Mouse (Mus musculus): ENCODE data around the gene Adgrl2. TPM values are rescaled to one million over a fixed set of nuclear protein-coding genes. Genes with fewer than 3 reads are reported as not detected.

Gene Adgrl2
- polyA plus RNA-seq, 1 experiment from 2014 or later: 84.6 TPM

DNA sequence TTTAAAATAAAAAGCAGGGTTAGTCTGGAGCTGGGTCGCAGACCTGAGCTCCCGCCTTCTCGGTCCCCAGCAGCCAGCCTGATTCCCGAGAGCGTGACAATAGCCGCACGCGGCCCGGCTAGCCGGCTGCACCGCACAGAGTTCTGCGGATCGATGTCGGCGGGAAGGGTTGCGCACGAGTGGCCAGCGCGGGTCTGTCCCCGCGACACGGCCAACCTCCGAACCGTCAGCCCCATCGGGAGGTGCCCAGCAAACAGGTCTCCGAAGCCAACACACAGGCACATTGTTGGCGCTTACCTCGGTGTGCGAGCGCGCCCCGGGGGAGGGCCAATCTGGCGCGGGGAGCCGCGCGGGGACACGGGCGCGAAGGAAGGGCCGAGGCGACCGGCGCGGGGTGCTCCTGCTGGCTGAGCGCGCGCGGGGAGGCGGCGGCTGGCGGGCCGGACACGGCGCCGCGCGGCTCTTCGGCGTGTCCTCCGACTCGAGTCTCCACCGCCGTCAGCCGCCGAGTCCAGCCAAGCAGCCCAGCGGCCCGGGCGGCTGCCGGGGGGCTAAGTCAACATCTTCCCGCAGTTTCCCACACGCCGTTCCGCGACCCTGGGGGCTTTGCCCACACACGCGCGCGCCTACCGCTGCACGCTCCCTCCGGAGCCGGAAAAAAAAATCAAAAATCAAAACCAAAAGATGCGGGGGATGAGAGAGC is 1.9 kb downstream of the Adgrl2 start:
- Histone ChIP-seq H3K9ac (peak overlapping the region; percentile 96), H3K4me1 (peaks cover 21% of the 10 kb centered on the region), H3K4me2 (peak overlapping the region; percentile 78), H3K27me3 (no peaks in the 10 kb centered on the region), H3K36me3 (no peaks in the 10 kb centered on the region), H3K9me3 (no peaks in the 10 kb centered on the region), H3K4me3 (peak overlapping the region; percentile 96), H3K27ac (peak overlapping the region; percentile 100)
- under 1% methylated on average over 84 of the region's 84 CpGs for WGBS
- ATAC-seq (ENCODE audit: insufficient number of reproducible peaks, low FRiP score, low TSS enrichment, low read depth): no peak

DNA sequence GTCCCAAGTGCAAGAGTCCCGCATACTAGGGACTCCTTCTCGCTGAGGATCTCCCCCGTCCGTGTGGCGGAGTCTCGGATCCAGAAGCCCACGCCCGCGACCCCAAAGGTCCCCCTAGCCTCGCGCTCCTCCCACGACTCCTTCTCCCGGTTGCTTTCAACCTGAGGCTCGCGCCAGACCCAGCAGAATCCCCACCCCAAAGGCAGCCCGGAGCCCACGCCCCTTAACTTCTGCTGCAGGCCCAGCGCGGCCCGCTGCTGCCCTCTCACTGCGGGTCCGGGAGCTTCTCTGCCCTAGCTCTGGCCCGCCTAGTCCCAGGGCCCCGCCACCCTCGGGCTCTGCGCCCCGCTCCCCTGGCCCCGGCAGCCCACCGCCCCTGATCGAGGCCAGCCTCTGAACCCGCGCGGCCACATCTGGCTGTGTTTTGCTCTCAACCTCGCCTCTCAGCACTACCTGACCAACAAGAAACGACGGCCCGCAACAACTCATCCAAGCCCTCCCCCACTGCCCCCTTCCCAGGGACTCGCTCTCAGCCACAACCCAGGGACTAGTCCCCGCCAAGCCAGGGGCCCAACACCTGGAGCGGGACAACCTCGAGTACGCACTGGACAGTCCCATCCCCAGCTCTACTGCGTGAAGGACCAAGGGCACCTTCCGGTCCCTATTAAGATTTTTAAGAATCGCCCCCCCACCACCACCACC is 2.6 kb downstream of the Adgrl2 start:
- peak; percentile 52 for ATAC-seq (ENCODE audit: insufficient number of reproducible peaks, low FRiP score, low TSS enrichment, low read depth)
- H3K4me3 ChIP-seq: peak overlapping the region; percentile 96
- whole genome bisulfite sequencing: under 1% methylated on average over 44 of the region's 45 CpGs
- peak overlapping the region; percentile 96 for H3K9ac ChIP-seq
- no peaks in the 10 kb centered on the region for H3K36me3 ChIP-seq
- H3K27me3 ChIP-seq: no peaks in the 10 kb centered on the region
- H3K9me3 ChIP-seq: no peaks in the 10 kb centered on the region
- peaks cover 21% of the 10 kb centered on the region for H3K4me1 ChIP-seq
- H3K4me2 ChIP-seq: peak overlapping the region; percentile 78
- peak overlapping the region; percentile 100 for H3K27ac ChIP-seq

DNA sequence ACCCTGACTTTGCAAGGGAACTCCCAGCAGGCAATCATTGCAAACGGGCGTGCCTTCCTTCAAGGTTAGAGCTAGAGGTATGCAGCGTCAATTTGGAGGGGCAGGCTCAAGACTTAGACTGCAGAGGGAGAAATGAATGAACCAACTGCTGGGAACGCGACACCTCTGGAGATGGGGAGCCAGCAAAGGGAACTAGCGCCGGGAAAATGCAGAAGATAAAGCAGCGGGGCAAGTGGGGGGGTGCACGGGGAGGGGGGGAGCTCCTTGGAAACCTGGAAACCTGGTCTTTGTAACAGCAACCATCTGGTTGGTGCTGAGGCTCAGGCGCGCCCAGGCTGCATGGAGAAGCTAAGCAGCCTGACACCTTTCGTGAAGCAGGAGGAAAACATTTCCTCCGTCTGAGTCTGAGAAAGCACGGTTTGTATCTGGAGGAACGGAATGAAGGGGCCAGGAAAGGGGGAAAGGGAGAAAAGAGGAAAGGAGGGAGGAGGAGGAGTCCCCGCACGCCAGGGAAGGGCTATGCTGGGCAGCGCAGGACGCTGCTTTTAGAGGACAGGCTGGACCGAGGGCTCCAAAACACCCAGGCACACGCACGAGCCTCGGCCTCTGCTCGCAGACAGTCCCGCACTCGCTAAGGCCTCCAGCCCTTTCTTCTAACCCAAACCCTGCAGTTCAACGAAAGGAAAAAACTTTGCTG is 3.3 kb downstream of the Adgrl2 start:
- H3K4me2 ChIP-seq: peak overlapping the region; percentile 78
- no peak for ATAC-seq (ENCODE audit: insufficient number of reproducible peaks, low FRiP score, low TSS enrichment, low read depth)
- H3K4me1 ChIP-seq: peaks cover 21% of the 10 kb centered on the region
- peak overlapping the region; percentile 96 for H3K9ac ChIP-seq
- H3K9me3 ChIP-seq: no peaks in the 10 kb centered on the region
- peak overlapping the region; percentile 96 for H3K4me3 ChIP-seq
- no peaks in the 10 kb centered on the region for H3K36me3 ChIP-seq
- under 1% methylated on average over 27 of the region's 27 CpGs for WGBS
- no peaks in the 10 kb centered on the region for H3K27me3 ChIP-seq
- H3K27ac ChIP-seq: peak overlapping the region; percentile 100

DNA sequence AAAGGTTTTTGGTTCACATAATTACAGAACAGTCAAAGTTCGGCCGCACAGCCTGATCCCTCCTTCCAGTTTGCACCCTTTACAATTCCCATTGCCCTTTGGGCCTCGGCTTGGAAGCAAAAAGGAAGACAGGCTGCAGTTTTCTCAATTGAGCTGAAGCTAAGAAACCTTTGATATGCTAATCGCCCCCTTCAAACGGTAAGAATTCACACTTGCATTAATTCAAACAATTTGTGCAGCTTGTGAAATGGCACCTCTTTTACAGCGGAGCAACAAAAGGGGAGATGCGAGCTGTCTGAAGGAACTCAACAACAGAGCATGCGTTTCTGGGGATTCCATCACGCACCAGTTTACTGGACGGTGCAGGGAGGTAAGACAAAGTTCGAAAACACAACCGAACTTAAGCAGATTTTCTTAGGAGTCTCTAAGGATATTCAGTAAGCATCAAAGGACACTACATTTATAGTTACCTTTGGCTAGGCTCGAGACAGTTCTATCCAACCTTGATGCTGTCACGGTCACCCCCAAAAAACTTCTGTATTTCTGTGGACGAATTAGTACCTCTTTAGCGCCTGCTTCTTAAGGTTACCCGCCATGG is 4.0 kb downstream of the Adgrl2 start:
- WGBS: 11% methylated on average over 17 of the region's 17 CpGs
- Histone ChIP-seq H3K4me3 (peak overlapping the region; percentile 96), H3K9ac (peak overlapping the region; percentile 96), H3K9me3 (no peaks in the 10 kb centered on the region), H3K27ac (peak overlapping the region; percentile 100), H3K36me3 (no peaks in the 10 kb centered on the region), H3K4me1 (peaks cover 23% of the 10 kb centered on the region), H3K27me3 (no peaks in the 10 kb centered on the region), H3K4me2 (peak overlapping the region; percentile 78)
- no peak for ATAC-seq (ENCODE audit: insufficient number of reproducible peaks, low FRiP score, low TSS enrichment, low read depth)

DNA sequence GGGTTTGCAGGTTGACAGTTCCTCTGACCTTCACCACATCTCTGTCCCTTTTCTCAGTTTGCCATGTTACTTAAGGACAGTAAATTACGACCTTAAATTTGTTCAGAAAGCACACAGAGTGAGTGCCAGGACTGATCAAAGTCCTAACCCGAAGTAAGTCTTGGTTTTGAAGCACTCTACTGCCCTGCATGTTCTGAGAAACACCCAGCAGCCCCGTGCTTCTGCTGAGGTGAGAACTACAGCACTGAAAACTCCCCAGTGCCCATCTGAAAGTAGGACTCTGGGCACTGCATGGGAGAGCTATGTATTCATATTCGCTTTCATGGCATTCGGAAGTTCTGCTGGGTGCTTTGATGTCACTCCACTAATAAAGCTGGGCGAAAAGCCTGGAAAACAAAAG is 6.0 kb downstream of the Adgrl2 start:
- 29% methylated on average over 6 of the region's 6 CpGs for WGBS
- 0 out of 2 replicates have a peak overlapping the region, but pooled peaks have one; percentile 0 for H3K4me3 ChIP-seq
- no peak for ATAC-seq (ENCODE audit: insufficient number of reproducible peaks, low FRiP score, low TSS enrichment, low read depth)
- H3K9me3 ChIP-seq: no peaks in the 10 kb centered on the region
- peak overlapping the region; percentile 25 for H3K4me2 ChIP-seq
- H3K27me3 ChIP-seq: no peaks in the 10 kb centered on the region
- H3K4me1 ChIP-seq: peaks cover 22% of the 10 kb centered on the region
- no peak overlapping the region for H3K27ac ChIP-seq
- H3K36me3 ChIP-seq: no peaks in the 10 kb centered on the region
- H3K9ac ChIP-seq: no peak overlapping the region

DNA sequence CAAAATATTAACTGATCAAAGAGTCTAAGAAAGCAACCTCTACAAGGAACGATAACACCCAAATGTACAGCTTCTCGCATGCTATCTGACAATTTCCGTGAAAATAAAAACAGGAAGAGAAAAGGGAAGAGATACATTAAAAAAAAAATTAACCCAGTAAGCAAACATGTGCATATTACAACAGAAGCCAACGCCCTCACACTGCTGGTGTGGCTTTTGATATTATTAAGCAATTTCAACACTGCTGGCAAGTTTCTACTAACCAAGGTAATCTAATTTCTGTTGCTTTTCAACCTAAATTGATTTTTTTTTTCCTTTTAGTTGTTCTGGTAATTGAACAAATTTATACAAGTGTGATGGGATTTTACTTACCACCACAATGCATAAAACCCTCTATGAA is 8.0 kb downstream of the Adgrl2 start:
- Histone ChIP-seq H3K9me3 (no peaks in the 10 kb centered on the region), H3K4me2 (no peak overlapping the region), H3K27ac (no peak overlapping the region), H3K4me1 (peaks cover 35% of the 10 kb centered on the region), H3K27me3 (no peaks in the 10 kb centered on the region), H3K9ac (no peak overlapping the region), H3K36me3 (no peaks in the 10 kb centered on the region), H3K4me3 (no peak overlapping the region)
- no peak for ATAC-seq (ENCODE audit: insufficient number of reproducible peaks, low FRiP score, low TSS enrichment, low read depth)
- 66% methylated on average over 4 of the region's 4 CpGs for WGBS

DNA sequence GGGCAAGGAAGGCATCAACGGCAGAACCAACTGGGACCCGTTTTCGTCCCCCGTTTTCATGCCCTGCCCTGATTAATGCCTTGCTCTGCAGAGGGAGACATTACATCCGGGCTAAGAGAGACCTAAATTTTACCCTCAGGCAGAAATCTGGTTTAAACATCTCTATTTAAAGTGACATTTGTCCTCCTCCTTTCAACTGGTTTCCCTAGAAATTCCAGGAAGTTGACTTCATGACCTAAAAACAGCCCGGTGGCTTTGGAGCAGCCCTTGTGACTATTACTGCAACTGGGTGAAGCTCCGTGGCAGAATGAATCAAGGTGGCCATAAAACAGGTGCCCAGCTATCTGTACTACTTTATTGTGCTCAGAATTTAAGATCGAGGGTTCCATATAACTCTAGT is 8.6 kb downstream of the Adgrl2 start:
- ATAC-seq (ENCODE audit: insufficient number of reproducible peaks, low FRiP score, low TSS enrichment, low read depth): no peak
- no peaks in the 10 kb centered on the region for H3K9me3 ChIP-seq
- no peak overlapping the region for H3K27ac ChIP-seq
- no peak overlapping the region for H3K4me2 ChIP-seq
- H3K4me1 ChIP-seq: peaks cover 40% of the 10 kb centered on the region
- no peak overlapping the region for H3K4me3 ChIP-seq
- no peak overlapping the region for H3K9ac ChIP-seq
- 35% methylated on average over 8 of the region's 8 CpGs for WGBS
- H3K27me3 ChIP-seq: no peaks in the 10 kb centered on the region
- no peaks in the 10 kb centered on the region for H3K36me3 ChIP-seq

DNA sequence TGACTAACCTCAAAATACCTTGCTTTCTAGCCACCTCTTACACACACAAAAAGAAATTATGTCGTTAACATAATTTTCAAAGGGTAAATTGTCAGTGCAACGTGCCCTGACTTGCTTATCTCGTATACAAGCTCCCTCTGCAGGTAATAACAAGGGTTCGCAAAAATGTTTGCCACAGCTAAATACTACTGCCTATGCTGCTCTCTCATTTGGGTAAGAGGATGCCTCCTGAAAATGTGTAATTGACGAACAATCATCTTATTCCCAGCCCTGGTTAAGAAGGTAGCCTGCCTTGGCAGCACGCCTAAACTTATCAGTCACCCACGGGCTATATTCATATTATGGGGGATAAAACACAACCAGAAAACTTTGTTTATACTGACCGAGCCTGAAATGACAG is 11.8 kb downstream of the Adgrl2 start:
- WGBS: 44% methylated on average over 8 of the region's 8 CpGs
- Histone ChIP-seq H3K4me2 (no peak overlapping the region), H3K27me3 (no peaks in the 10 kb centered on the region), H3K36me3 (no peaks in the 10 kb centered on the region), H3K9ac (no peak overlapping the region), H3K27ac (no peak overlapping the region), H3K4me3 (no peak overlapping the region), H3K9me3 (no peaks in the 10 kb centered on the region), H3K4me1 (peaks cover 22% of the 10 kb centered on the region)
- no peak for ATAC-seq (ENCODE audit: insufficient number of reproducible peaks, low FRiP score, low TSS enrichment, low read depth)

DNA sequence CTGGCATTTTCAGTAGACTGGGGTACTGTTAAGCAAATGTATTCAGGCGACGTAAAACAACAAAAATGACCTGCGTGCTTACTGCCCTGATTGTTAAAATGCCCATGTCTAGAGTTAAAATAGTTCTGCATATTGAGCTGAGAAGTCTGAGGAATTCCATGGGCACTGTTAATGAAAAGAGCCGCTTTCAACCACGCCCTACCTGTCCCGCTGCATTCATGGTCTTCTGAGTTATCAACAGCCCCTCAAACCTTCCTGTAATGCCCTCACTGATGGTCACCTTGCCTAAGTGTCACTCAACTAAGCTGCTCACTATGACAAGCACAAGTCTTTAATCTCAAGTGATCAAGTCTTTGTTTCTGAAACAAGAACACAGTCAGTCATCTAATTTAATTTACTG is 12.5 kb downstream of the Adgrl2 start:
- WGBS: 74% methylated on average over 6 of the region's 6 CpGs
- no peak overlapping the region for H3K4me2 ChIP-seq
- no peak for ATAC-seq (ENCODE audit: insufficient number of reproducible peaks, low FRiP score, low TSS enrichment, low read depth)
- no peaks in the 10 kb centered on the region for H3K9me3 ChIP-seq
- no peaks in the 10 kb centered on the region for H3K27me3 ChIP-seq
- no peak overlapping the region for H3K4me3 ChIP-seq
- no peaks in the 10 kb centered on the region for H3K36me3 ChIP-seq
- no peak overlapping the region for H3K27ac ChIP-seq
- no peak overlapping the region for H3K9ac ChIP-seq
- peaks cover 22% of the 10 kb centered on the region for H3K4me1 ChIP-seq

DNA sequence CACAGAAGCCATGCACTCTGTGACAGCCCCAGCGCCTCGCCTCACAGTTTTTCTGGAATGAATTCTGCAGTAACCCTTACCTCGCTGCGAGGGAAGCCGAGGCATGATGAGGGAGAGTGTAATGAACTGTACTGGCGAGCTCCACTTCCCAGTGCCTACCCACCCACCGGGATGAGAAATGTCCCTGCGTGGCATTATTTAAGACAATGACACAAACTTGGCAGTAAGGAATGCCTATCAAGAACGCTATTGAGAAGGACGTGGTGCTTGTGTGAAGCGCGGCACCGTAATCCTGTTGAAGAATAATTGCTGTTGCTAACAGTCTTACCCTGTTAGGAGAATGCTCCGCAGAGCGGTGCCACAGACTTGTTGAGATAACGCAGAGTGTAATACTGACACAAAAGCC is 13.2 kb downstream of the Adgrl2 start:
- no peaks in the 10 kb centered on the region for H3K9me3 ChIP-seq
- 50% methylated on average over 16 of the region's 16 CpGs for WGBS
- no peak overlapping the region for H3K4me3 ChIP-seq
- no peak overlapping the region for H3K9ac ChIP-seq
- no peaks in the 10 kb centered on the region for H3K36me3 ChIP-seq
- ATAC-seq (ENCODE audit: insufficient number of reproducible peaks, low FRiP score, low TSS enrichment, low read depth): no peak
- H3K27me3 ChIP-seq: no peaks in the 10 kb centered on the region
- H3K27ac ChIP-seq: no peak overlapping the region
- H3K4me2 ChIP-seq: 0 out of 2 replicates have a peak overlapping the region, but pooled peaks have one; percentile 10
- peaks cover 27% of the 10 kb centered on the region for H3K4me1 ChIP-seq

DNA sequence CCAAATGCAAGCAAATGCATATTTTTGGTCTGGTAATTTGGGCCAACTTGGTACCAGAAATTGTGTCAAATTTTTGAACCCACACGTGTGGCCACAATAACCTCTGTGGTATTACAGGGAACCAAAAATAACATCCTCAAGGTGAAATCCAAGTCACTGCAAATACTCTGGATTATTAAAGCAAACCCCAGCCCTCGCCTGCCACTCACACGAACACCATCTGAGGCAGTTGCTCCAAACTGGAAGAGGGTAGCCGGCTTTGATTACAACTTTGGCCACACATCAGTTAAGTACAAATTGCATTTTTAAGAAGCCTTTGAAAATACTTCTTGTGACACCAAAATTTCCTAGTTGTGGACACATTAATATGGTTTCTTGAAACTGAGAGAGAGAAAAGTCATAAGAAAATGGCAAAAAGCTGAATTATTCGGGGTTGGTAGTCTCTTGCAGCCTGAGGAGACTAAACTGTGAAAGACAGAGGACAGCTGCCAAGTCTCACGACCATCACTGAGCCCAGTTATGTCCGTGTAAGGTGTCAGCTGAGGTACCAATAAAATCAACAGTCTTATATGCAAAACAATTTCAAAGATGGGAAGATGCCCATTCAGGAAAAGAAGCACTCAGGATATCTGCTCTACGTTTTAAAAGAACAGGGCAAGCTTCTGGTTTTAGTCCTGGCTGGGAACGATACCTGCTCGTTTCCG is 18.3 kb downstream of the Adgrl2 start:
- Histone ChIP-seq H3K4me2 (no peak overlapping the region), H3K4me1 (peaks cover 11% of the 10 kb centered on the region), H3K27me3 (no peaks in the 10 kb centered on the region), H3K36me3 (no peaks in the 10 kb centered on the region), H3K27ac (no peak overlapping the region), H3K9me3 (no peaks in the 10 kb centered on the region), H3K4me3 (no peak overlapping the region), H3K9ac (no peak overlapping the region)
- no peak for ATAC-seq (ENCODE audit: insufficient number of reproducible peaks, low FRiP score, low TSS enrichment, low read depth)
- WGBS: 57% methylated on average over 11 of the region's 11 CpGs
